Mouse (Mus musculus) cerebellum, adult 11 months (tissue): Measurements from ENCODE around the gene Dusp18.

Experiments
- DNase-seq: peaks from one replicate; pipeline ENCODE4 v3.0.0; 2022

The Dusp18 gene

GRCm38 (mm10) chr11:3894406-3895281 lies at the start of gene Dusp18, which contains the start of gene 4921536K21Rik:
Gene Dusp18 (plus strand): TSS chr11:3895240.
Gene 4921536K21Rik (minus strand): TSS chr11:3895098.
- DNase-seq, result peak; percentile 53

GRCm38 (mm10) chr11:3846351-3846750 lies 48.7 kb upstream of the Dusp18 start:
- no peak for DNase-seq

- peak; percentile 33 for DNase-seq
Measured at GRCm38 (mm10) chr11:3849469-3850314, 45.3 kb upstream of the Dusp18 start.

GRCm38 (mm10) chr11:3850315-3850614 lies 44.8 kb upstream of the Dusp18 start:
- no peak for DNase-seq

GRCm38 (mm10) chr11:3850746-3851277 lies 44.2 kb upstream of the Dusp18 start:
- DNase-seq, result no peak

- DNase-seq, result no peak
Measured at GRCm38 (mm10) chr11:3851872-3852271, 43.2 kb upstream of the Dusp18 start.

GRCm38 (mm10) chr11:3853031-3853430 lies 42.0 kb upstream of the Dusp18 start:
- peak; percentile 27 for DNase-seq

GRCm38 (mm10) chr11:3853481-3854034 lies 41.5 kb upstream of the Dusp18 start:
- DNase-seq, result peak; percentile 92

GRCm38 (mm10) chr11:3854156-3854555 lies 40.9 kb upstream of the Dusp18 start:
- DNase-seq, result no peak

- no peak for DNase-seq
Measured at GRCm38 (mm10) chr11:3855846-3856245, 39.2 kb upstream of the Dusp18 start.

GRCm38 (mm10) chr11:3857902-3858301 lies 37.1 kb upstream of the Dusp18 start:
- DNase-seq, result no peak

- no peak for DNase-seq
Measured at GRCm38 (mm10) chr11:3859778-3860177, 35.3 kb upstream of the Dusp18 start.

GRCm38 (mm10) chr11:3860361-3860760 lies 34.7 kb upstream of the Dusp18 start:
- DNase-seq, result no peak

GRCm38 (mm10) chr11:3862661-3863453 lies 32.2 kb upstream of the Dusp18 start:
- peak; percentile 50 for DNase-seq

GRCm38 (mm10) chr11:3863454-3864112 lies 31.5 kb upstream of the Dusp18 start, which contains the start of gene Osbp2:
Gene Osbp2 (minus strand): TSS chr11:3863903.
- DNase-seq, result peak; percentile 89

GRCm38 (mm10) chr11:3864343-3864742 lies 30.7 kb upstream of the Dusp18 start:
- no peak for DNase-seq

- DNase-seq, result no peak
Measured at GRCm38 (mm10) chr11:3876419-3876818, 18.6 kb upstream of the Dusp18 start.

- no peak for DNase-seq
Measured at GRCm38 (mm10) chr11:3878660-3879059, 16.4 kb upstream of the Dusp18 start.

- DNase-seq, result peak; percentile 77
Measured at GRCm38 (mm10) chr11:3879836-3880235, 15.2 kb upstream of the Dusp18 start.

GRCm38 (mm10) chr11:3883711-3884110 lies 11.3 kb upstream of the Dusp18 start:
- DNase-seq, result no peak

- DNase-seq, result no peak
Measured at GRCm38 (mm10) chr11:3887331-3887730, 7.7 kb upstream of the Dusp18 start.

GRCm38 (mm10) chr11:3893970-3894369 lies 1.1 kb upstream of the Dusp18 start:
- no peak for DNase-seq
